Mouse (Mus musculus): ENCODE measurements around the gene Comp. TPM values are rescaled to one million over a fixed set of nuclear protein-coding genes. Genes with fewer than 3 reads are reported as not detected.

Gene Comp
- polyA plus RNA-seq (2012; ENCODE audit: insufficient read depth, insufficient read length, missing spikeins): not detected in 2 replicates

GRCm38 (mm10) chr8:70373397-70374317 lies at the start of gene Comp:
Comp (plus strand) TSS chr8:70373558.
- peak within 1 kb of the TSS; percentile 44 for H3K4me3 ChIP-seq (ENCODE audit: insufficient read depth, low read depth, low read length)
- no peak within 1 kb of the TSS for H3K27ac ChIP-seq (replicated peaks; ENCODE audit: low read depth, low read length)
- peaks cover 4% of the 10 kb centered on the region; the same call in 1 of the 2 replicates for H3K4me1 ChIP-seq (ENCODE audit: control insufficient read depth, insufficient read depth, insufficient read length, low read length)

GRCm38 (mm10) chr8:70323716-70324115 lies 49.6 kb upstream of the Comp start:
- no peak overlapping the region for H3K4me3 ChIP-seq (ENCODE audit: insufficient read depth, low read depth, low read length)
- no peak overlapping the region for H3K27ac ChIP-seq (replicated peaks; ENCODE audit: low read depth, low read length)
- no peaks in the 10 kb centered on the region for H3K4me1 ChIP-seq (ENCODE audit: control insufficient read depth, insufficient read depth, insufficient read length, low read length)

GRCm38 (mm10) chr8:70327512-70327911 lies 45.8 kb upstream of the Comp start:
- no peak overlapping the region for H3K4me3 ChIP-seq (ENCODE audit: insufficient read depth, low read depth, low read length)
- H3K27ac ChIP-seq (replicated peaks; ENCODE audit: low read depth, low read length): no peak overlapping the region
- H3K4me1 ChIP-seq (ENCODE audit: control insufficient read depth, insufficient read depth, insufficient read length, low read length): no peaks in the 10 kb centered on the region

- Histone ChIP-seq H3K4me1 (ENCODE audit: control insufficient read depth, insufficient read depth, insufficient read length, low read length) (no peaks in the 10 kb centered on the region), H3K27ac (replicated peaks; ENCODE audit: low read depth, low read length) (no peak within 1 kb of the TSS), H3K4me3 (ENCODE audit: insufficient read depth, low read depth, low read length) (no peak within 1 kb of the TSS)
Measured at GRCm38 (mm10) chr8:70329124-70329834, 44.1 kb upstream of the Comp start, which contains the start of gene Gdf1. Gdf1 (plus strand) TSS chr8:70329817.

- Histone ChIP-seq H3K4me3 (ENCODE audit: insufficient read depth, low read depth, low read length) (no peak overlapping the region), H3K4me1 (ENCODE audit: control insufficient read depth, insufficient read depth, insufficient read length, low read length) (no peaks in the 10 kb centered on the region), H3K27ac (replicated peaks; ENCODE audit: low read depth, low read length) (no peak overlapping the region)
Measured at GRCm38 (mm10) chr8:70329835-70330740, 43.3 kb upstream of the Comp start.

GRCm38 (mm10) chr8:70330741-70331364 lies 42.5 kb upstream of the Comp start:
- Histone ChIP-seq H3K4me1 (ENCODE audit: control insufficient read depth, insufficient read depth, insufficient read length, low read length) (no peaks in the 10 kb centered on the region), H3K27ac (replicated peaks; ENCODE audit: low read depth, low read length) (no peak overlapping the region), H3K4me3 (ENCODE audit: insufficient read depth, low read depth, low read length) (no peak overlapping the region)

GRCm38 (mm10) chr8:70331526-70331925 lies 41.8 kb upstream of the Comp start:
- H3K4me3 ChIP-seq (ENCODE audit: insufficient read depth, low read depth, low read length): no peak overlapping the region
- no peak overlapping the region for H3K27ac ChIP-seq (replicated peaks; ENCODE audit: low read depth, low read length)
- H3K4me1 ChIP-seq (ENCODE audit: control insufficient read depth, insufficient read depth, insufficient read length, low read length): no peaks in the 10 kb centered on the region

GRCm38 (mm10) chr8:70332070-70332877 lies 41.1 kb upstream of the Comp start:
- H3K4me3 ChIP-seq (ENCODE audit: insufficient read depth, low read depth, low read length): no peak overlapping the region
- H3K4me1 ChIP-seq (ENCODE audit: control insufficient read depth, insufficient read depth, insufficient read length, low read length): no peaks in the 10 kb centered on the region
- no peak overlapping the region for H3K27ac ChIP-seq (replicated peaks; ENCODE audit: low read depth, low read length)

- H3K4me1 ChIP-seq (ENCODE audit: control insufficient read depth, insufficient read depth, insufficient read length, low read length): no peaks in the 10 kb centered on the region
- H3K4me3 ChIP-seq (ENCODE audit: insufficient read depth, low read depth, low read length): no peak overlapping the region
- no peak overlapping the region for H3K27ac ChIP-seq (replicated peaks; ENCODE audit: low read depth, low read length)
Measured at GRCm38 (mm10) chr8:70332878-70333202, 40.5 kb upstream of the Comp start.

- Histone ChIP-seq H3K4me1 (ENCODE audit: control insufficient read depth, insufficient read depth, insufficient read length, low read length) (no peaks in the 10 kb centered on the region), H3K27ac (replicated peaks; ENCODE audit: low read depth, low read length) (no peak overlapping the region)
Measured at GRCm38 (mm10) chr8:70338931-70339330, 34.4 kb upstream of the Comp start.

GRCm38 (mm10) chr8:70340659-70341058 lies 32.7 kb upstream of the Comp start:
- Histone ChIP-seq H3K4me1 (ENCODE audit: control insufficient read depth, insufficient read depth, insufficient read length, low read length) (no peaks in the 10 kb centered on the region), H3K4me3 (ENCODE audit: insufficient read depth, low read depth, low read length) (no peak overlapping the region), H3K27ac (replicated peaks; ENCODE audit: low read depth, low read length) (no peak overlapping the region)

More at GRCm38 (mm10) chr8:70338931-70339330, 34.4 kb upstream of the Comp start:
- no peak overlapping the region for H3K4me3 ChIP-seq (ENCODE audit: insufficient read depth, low read depth, low read length)

- Histone ChIP-seq H3K4me3 (ENCODE audit: insufficient read depth, low read depth, low read length) (no peak overlapping the region), H3K27ac (replicated peaks; ENCODE audit: low read depth, low read length) (no peak overlapping the region), H3K4me1 (ENCODE audit: control insufficient read depth, insufficient read depth, insufficient read length, low read length) (no peaks in the 10 kb centered on the region)
Measured at GRCm38 (mm10) chr8:70342007-70342406, 31.4 kb upstream of the Comp start.

GRCm38 (mm10) chr8:70343076-70343475 lies 30.3 kb upstream of the Comp start:
- Histone ChIP-seq H3K4me1 (ENCODE audit: control insufficient read depth, insufficient read depth, insufficient read length, low read length) (no peaks in the 10 kb centered on the region), H3K27ac (replicated peaks; ENCODE audit: low read depth, low read length) (no peak overlapping the region), H3K4me3 (ENCODE audit: insufficient read depth, low read depth, low read length) (no peak overlapping the region)

GRCm38 (mm10) chr8:70343696-70344095 lies 29.7 kb upstream of the Comp start:
- H3K4me3 ChIP-seq (ENCODE audit: insufficient read depth, low read depth, low read length): no peak overlapping the region
- H3K27ac ChIP-seq (replicated peaks; ENCODE audit: low read depth, low read length): no peak overlapping the region
- peaks cover 5% of the 10 kb centered on the region for H3K4me1 ChIP-seq (ENCODE audit: control insufficient read depth, insufficient read depth, insufficient read length, low read length)
